Mouse (Mus musculus) left cerebral cortex, postnatal 36 days (tissue): Measurements from ENCODE around the gene C5ar1. TPM values are rescaled to one million over a fixed set of nuclear protein-coding genes. Genes with fewer than 3 reads are reported as not detected.
A peak's percentile ranks its signal among the peaks of the same experiment; 100 is the strongest.
"Not testable (repeated sequence)": the region's sequence is repeated elsewhere in the genome, so short reads cannot be mapped to it uniquely, and the experiment has no call there.

Experiments used
- DNase-seq, 2 experiments: peaks; one replicate each; pipeline ENCODE4 v3.0.0; 2021 to 2022; ENCODE audit warnings: low spot score in 2 of 2, mixed read lengths in 1 of 2
- intact Hi-C: fragments of 180-260 bp; cut with DNase I; formaldehyde crosslinking; loops from one replicate; pipeline ENCODE4 v1.15.1; 2025
- total RNA-seq, 2 experiments: library from RNA; stranded (reverse); gene quantifications; 2 replicates each; pipeline ENCODE4 v1.2.3; 2021

C5ar1 gene
- 1 to 10 TPM in 1 of 2 experiments, under 1 TPM in 1; 0.54 to 2.5 TPM for total RNA-seq

DNA sequence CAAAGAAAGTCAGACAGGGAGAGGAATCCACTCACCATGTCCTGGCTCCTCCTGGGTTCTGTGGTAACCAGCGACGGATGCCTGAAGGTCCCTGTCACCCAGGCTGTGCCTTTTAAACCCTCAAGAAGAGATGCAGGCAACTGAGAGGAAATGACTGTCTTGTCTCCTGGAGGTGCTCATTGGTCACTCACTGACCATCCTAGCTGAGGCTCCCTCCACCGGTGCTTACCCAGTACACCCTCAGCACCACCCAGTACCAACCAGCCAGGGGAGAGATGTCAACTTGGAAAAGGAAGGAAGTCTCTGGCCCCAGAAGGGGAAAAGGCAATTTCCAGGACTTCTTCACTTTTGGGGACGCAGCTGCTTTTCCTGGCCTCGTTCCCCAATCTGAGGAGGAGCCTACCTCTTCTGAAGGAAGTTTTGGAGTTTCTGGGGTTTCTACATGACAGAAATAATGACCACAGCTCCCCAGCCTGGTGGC is at the start of gene C5ar1:
Gene C5ar1, minus strand, starts transcription at position 431 of the 481 bp plus-strand sequence.
- no peak for DNase-seq
- intact Hi-C loops: no loop called here

DNA sequence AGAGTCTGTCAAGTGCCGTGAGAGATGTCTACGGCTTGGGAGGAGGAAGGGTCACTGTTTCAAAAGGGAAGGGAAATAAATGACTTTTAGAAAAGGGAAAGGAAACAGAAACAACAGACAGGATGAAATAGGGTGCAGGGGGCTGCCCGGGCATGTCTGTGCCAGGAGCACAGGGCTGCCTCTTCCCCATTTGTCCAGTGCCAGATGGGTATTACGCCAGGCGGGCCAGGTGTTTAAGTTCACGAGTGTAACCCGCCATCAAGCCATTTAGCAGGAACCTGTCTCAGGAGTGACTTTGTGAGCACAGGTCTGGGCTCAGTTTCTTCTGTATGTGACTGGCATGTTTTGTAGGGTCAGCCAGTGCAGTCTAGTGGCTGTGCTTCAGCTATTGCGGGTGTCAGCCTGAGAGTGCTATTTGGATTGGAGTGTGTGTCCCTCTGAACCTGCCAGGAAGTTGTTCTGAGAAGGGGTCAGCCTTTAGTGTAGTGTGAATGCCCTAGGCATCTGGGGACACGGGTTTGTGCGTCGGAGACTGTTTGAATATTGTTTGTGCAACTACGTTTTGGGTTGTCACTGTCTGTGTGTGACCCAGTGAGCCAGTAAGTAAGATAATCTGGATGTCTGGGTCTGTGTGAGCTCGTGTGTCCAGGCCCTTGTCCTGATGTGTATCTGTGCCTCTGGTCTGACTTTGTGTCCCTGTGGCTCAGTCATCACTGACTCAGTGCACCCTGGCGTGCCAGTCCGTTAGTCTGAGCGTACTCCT is 49.4 kb upstream of the C5ar1 start:
- intact Hi-C loops: no loop called here
- DNase-seq: no peak

DNA sequence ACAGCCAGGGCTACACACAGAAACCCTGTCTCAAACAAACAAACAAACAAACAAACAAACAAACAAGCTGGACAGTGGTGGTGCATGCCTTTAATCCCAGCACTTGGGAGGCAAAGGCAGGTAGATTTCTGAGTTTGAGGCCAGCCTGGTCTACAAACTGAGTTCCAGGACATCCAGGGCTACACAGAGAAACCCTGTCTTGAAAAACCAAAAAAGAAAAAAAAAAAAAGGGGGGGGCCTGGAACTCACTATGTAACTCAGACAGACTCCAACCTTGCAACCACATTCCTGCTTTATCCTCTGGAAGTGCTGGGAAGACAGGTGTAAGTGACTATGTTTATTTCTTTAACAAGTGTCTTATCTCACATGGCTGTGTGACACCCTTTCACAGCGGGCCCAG is 48.8 kb upstream of the C5ar1 start, which contains the start of gene Bbc3:
Gene Bbc3, plus strand, starts transcription at position 301 of the 400 bp plus-strand sequence.
- intact Hi-C loops, DNase-seq: not testable (repeated sequence)

DNA sequence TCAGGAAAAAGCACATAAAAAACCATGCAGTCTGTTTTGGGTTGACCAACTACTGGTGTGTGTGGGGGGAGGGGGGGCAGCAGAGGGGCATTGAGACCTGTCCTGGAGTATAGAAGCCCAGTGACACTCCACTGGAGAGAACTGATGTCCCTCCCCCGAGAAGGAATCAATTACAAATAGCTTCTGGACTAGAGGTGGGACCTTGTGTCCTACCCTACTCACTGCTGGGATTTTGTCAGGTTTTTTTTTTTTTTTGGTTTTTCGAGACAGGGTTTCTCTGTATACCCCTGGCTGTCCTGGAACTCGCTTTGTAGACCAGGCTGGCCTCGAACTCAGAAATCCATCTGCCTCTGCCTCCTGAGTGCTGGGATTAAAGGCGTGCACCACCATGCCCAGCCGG is 47.8 kb upstream of the C5ar1 start:
- intact Hi-C loops, DNase-seq: not testable (repeated sequence)

DNA sequence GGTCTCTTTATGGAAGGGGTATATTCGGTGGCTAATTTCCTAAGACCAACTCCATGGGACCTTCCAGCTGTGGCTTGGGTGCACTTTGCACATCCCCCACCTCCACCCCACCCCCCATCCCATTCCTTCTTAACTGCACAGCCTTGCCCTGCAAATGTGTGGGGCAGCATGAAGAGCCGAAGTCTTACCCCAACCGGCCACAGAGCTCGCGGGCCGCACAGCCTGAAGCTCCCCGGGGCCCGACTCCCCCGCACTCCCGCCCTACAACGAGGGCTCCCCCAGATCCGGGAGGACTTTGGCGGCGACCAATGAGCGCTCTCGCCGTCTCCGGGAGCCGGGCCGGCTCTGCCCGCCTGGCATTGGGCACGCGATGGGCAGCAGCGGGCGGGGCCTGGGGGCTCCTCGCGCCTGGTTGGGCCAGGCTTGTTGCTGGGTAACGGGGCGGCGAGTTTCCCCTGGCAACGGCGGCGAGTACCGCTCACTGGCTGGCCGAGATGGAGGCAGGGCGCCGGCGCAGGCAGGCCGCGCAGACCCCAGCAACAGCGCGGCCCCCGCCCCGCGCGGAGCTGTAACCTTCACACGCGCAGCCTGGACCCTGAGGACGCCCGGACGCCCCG is 40.2 kb upstream of the C5ar1 start:
- intact Hi-C loops: loop anchor here (10.0 kb wide), 1 partner anchor 155 kb away; the partner anchor contains the start of gene Tmem160
- DNase-seq: peak; percentile 95 to 97

DNA sequence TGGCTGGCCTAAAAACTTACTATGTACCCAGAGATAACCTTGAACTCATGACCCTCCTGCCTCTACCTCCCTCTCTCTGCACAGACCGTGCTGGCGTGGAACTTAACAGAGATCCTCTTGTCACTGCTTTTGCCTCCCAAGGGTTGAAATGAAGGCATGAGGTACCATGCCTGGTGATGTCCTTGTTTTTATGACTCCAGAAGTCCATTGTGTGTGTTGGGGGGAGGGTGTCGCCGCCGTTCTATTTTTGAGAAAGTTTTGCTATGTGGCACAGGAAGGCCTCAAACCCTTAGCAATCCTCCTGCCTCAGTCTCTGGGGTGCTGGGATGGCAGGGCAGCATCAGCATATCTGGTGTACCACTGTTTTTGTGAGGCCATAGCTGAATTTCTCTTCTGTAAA is 39.6 kb upstream of the C5ar1 start:
- no peak for DNase-seq
- intact Hi-C loops: loop anchor here (10.0 kb wide), 1 partner anchor 156 kb away; the partner anchor contains the start of gene Tmem160

DNA sequence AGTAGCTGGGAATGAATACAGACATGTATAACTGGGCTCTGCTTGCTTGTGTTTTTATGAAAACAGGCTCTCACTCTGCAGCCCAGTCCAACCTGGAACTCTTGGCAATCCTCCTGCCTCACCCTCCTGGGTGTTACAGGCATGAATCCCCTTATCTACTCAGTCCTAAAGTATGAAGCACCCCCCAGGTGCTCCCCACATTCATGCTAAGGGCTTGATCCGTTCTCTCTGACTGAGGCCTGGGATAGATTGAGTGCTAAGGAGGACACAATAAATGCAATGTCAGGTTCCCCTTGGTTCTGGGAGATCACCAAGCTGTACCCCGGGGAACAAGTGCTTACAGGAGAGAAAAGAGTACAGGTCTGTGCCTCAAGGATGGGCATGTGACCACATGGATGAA is 38.3 kb upstream of the C5ar1 start:
- DNase-seq: no peak
- intact Hi-C loops: loop anchor here (10.0 kb wide), 1 partner anchor 157 kb away; the partner anchor contains the start of gene Tmem160

DNA sequence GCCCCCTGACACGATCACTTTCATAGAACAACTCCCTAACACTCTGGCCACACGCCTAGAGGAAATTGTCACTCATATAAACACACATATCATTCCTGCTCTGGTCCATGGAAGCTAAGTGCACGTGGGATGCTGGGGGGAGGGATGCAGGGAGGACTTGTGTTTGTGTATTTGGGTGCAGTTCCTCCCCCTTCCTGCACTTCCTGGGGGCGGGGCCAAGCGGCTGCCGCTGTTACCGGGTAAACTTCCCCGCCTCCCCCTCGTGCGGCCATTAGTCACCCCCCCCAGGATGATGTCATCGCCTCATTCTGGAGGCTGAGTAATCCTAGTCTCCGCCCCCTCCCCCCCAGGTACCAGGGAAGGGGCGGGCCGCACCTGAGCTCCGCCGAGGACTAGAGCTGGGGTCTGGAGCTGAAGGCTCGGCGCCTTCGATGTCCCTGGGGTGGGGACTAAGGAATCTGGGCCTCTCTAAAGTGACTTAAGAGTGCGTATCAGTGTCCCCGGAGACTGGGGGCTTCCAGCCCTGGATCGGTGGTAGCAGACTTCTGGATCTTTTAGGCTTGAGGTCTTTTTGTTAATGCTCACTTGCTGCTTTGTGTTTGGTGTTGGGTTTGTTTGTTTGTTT is 37.5 kb upstream of the C5ar1 start:
- peak; percentile 66 to 75 for DNase-seq
- intact Hi-C loops: loop anchor here (10.0 kb wide), 1 partner anchor 158 kb away; the partner anchor contains the start of gene Tmem160

DNA sequence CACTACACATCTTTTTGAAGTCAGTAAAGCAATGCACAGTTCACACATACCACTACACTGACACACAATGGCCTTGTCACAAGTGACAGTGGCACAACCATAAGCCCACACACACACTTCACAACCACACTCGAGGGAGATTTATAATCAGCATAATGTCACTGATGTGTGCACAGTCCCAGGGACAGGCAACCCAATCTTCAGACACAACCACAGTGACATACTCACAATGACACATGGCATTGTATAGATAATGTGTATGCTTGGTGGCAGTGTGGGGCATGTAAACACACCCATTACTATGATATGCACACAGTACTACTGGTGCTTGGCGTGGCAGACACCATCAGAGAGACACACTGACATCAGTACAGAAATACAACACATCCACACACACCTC is 36.8 kb upstream of the C5ar1 start:
- intact Hi-C loops: loop anchor here (10.0 kb wide), 1 partner anchor 159 kb away; the partner anchor contains the start of gene Tmem160

DNA sequence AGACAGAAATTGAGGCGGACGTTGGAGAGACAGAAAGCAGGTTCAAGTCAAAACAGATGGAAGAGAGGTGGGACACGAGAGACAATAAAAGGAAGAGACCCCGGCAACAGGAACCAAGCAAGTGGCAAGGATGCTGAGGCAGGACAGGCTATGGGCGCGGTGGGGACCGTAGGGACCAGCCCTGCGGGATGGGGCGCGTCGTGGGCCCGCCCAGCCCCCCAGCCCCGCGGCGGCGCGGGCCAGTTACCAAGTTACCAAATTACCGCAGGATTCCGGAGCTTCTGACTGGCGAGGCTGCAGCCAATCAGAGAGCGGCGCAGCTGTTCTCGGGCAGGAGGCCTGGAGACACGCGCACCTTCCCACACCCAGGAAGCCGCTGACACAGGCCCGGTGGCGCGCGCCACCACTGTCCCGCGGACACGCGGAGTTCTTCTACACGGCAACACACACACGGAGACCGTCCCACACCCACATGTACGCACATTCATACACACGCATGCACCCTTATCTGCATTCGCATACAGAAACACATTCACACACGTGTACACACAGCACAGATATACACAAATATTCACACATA is 36.1 kb upstream of the C5ar1 start:
- intact Hi-C loops: loop anchor here (1.0 to 10.0 kb wide), 3 partner anchors 19 to 159 kb away; partner anchors contain the start of gene Tmem160
- peak; percentile 83 to 89 for DNase-seq

More for the DNA sequence above, 36.8 kb upstream of the C5ar1 start:
- no peak for DNase-seq

DNA sequence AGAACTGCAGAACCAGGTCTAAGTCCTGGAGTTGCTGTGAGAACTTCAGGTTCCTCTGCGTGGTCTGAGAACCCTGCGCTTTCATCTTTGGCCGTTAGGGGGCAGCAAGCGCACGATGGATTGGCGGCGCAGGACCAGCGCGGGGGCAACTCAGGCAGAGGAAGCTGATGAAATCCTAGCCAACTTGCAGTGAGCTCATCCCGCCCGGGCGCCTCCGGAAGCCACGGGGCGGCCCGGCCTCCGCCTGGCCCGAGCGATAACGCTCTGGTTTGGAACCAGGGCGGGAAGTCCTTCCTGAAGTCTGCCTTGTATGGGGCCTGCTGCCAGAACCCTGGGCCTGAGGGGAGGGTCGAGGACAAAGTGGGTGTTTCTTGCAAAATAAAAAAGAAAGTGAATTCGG is 35.5 kb upstream of the C5ar1 start:
- intact Hi-C loops: loop anchor here (1.0 to 10.0 kb wide), 4 partner anchors 19 to 160 kb away; partner anchors contain the start of gene Tmem160

DNA sequence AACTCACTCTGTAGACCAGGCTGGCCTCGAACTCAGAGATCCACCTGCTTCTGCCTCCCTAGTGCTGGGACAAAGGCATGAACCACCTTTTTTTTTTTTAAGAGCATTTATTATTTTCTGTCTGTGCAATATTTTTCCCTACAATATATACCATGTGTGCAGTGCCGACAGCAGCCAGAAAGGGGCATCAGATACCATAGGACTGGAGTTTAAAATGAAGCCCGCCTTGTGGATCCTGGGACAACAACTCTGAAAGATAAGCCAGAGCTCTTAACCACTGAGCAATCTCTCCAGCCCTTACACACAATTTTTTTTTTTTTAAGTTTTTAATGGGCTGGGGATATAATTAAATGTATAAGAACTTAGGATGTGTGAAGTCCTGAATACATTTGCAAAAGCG is 35.0 kb upstream of the C5ar1 start:
- intact Hi-C loops: loop anchor here (1.0 to 10.0 kb wide), 3 partner anchors 32 to 160 kb away; partner anchors contain the start of gene Tmem160
- no peak for DNase-seq

More for the DNA sequence above, 35.5 kb upstream of the C5ar1 start:
- peak; percentile 92 to 93 for DNase-seq

DNA sequence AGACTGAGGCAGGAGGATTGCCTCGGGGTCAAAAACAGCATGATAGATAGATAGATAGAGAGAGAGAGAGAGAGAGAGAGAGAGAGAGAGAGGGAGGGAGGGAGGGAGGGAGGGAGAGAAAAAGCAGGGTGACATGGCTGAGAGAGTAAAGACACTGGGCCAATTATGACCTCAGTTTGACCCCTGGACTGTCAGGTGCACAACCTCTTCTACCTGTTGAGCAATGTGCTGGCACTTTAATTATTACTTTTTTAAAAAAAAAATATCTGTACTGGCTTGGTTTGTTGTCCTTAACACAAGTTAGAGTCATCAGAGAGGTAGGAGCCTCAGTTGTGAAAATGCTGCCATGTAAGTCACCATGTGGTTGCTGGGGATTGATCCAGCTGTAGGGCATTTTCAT is 28.5 kb upstream of the C5ar1 start:
- intact Hi-C loops: loop anchor here (5.0 kb wide), 1 partner anchor 330 kb away; no protein-coding TSS in a partner anchor
- DNase-seq: no peak

DNA sequence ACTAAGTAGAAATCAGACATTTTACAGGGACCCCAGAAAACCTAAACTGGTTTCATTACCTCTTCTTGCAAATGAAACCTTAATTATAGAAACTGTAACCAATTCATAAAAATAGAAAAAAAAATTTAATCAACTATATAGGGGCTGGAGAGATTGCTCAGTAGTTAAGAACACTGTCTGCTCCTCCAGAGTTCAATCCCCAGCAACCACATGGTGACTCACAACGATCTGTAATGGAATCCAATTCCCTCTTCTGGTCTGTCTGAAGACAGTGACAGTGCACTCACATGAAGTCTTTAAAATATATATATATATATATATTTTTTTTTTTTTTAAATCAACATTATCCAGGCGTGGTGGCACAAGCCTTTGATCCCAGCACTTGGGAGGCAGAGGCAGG is 27.7 kb upstream of the C5ar1 start:
- intact Hi-C loops: loop anchor here (5.0 kb wide), 1 partner anchor 330 kb away; no protein-coding TSS in a partner anchor

DNA sequence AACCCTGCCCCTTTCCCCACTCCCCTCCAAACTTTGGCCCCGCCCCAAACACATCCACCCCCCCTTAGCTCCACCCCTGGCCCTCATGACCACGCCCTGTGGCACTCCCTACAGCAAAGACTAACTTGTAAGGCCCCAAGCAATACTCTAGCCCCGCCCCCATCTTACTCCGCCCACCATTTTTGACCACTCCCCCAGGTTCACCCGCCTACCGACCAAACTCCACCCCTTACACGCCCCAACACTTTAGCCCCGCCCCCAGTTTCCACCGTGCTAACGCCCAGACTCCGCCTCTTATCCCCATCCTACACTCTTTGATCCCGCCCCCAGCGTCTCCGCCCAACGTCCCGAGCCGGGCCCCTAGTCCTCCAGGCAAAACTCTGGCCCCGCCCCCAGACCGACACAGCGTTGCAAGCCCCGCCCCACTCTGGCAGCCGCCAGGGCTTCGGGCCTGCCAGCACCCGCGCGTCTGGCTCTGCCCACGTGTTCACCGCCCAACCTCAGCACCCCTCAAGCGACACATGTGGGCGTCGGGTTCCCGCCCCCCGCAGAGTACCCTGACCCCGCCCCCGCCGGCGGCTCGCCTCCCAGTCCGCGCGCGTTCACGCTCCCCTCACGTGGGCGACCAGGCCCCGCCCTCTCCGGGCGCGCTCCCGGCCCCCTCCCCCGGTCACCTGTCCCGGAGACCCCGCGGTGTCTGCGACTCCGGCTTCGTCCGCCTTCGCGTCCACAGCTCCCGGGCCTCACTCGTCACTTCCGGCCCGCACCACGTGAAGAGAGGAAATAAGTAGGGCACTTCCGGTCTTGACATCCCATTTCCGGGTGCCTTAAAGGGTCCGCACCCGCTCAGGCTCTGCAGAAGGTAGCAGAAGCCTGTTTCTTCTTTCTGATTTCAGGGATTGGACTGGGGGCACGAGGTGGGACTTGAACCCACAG is 27.0 kb upstream of the C5ar1 start, which contains the start of gene Ccdc9:
Gene Ccdc9, minus strand, starts transcription at position 770 of the 936 bp plus-strand sequence.
- intact Hi-C loops: loop anchor here (5.0 kb wide), 1 partner anchor 331 kb away; no protein-coding TSS in a partner anchor
- peak; percentile 98 to 99 for DNase-seq

More for the DNA sequence above, 27.7 kb upstream of the C5ar1 start:
- DNase-seq: no peak

DNA sequence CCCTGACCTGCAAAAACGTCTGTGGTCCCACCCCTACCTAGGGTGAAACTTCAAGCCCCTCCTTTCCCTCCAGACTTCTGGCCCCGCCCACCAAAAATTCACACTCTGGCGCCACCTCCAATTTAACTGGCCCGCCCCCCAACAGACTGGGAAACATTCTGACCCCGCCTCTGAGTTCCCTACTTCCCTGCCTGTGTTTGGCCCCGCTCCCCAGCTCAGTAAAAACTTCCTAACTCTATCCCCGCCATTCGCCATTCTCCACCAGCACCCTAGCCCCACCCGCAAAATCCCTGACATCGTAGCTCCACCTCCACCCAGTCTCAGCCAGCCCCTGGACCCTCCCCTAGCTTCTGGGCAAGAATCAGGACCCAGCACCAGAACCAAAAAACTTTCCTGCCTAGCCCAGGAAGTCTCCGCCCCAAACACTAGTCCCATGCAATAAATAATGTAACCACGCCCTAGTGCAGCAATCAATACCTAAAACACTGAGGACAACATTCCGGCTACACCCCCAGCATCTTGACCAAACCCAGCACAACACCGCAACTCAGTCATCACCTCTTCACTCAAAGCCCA is 26.2 kb upstream of the C5ar1 start:
- DNase-seq: peak in 1 of 2 experiments; percentile 30
- intact Hi-C loops: loop anchor here (5.0 kb wide), 1 partner anchor 332 kb away; no protein-coding TSS in a partner anchor

DNA sequence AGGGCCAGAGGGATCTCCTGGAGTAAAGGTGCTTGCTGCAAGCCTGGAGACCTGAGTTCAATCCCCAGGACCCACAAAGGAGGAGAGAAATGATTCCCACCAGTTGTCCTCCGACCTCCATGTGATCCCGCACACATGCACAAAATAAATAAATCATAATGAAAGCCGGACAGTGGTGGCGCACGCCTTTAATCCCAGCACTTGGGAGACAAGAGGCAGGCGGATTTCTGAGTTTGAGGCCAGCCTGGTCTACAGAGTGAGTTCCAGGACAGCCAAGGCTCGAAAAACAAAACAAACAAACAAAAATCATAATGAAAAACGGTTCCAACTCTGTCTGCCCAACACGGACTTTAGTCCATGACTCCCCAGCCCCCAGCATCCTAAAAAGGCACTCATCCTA is 25.6 kb upstream of the C5ar1 start:
- intact Hi-C loops: loop anchor here (5.0 kb wide), 1 partner anchor 332 kb away; no protein-coding TSS in a partner anchor
- no peak for DNase-seq
